Mouse (Mus musculus) bone marrow macrophage, adult 2 months (primary cell): ENCODE results near the gene Kcnj11.

Source experiments
- CTCF ChIP-seq: IDR thresholded peaks from 2 replicates; pipeline ENCODE4 v1.5.1; 2012; ENCODE audit warnings: low read depth, mild to moderate bottlenecking, low read length, moderate library complexity
- POLR2A ChIP-seq: IDR thresholded peaks from 2 replicates; pipeline ENCODE4 v1.6.1; 2012; ENCODE audit warnings: mild to moderate bottlenecking, low read depth, low read length, borderline replicate concordance

DNA sequence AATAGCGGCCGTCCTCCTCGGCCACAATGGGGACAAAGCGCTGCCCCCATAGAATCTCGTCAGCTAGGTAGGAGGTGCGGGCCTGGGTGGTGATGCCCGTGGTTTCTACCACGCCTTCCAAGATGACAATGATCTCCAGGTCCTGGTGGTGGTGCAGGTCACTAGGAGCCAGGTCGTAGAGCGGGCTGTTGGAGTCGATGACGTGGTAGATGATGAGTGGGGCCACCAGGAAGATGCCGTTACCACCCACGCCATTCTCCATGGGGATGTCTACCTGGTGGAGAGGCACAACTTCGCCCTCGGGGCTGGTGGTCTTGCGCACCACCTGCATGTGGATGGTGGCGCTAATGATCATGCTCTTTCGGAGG lies 1.7 kb downstream of the Kcnj11 start:
- TF ChIP-seq POLR2A, result no peak
- no peak for TF ChIP-seq CTCF
